Mouse (Mus musculus) effector memory CD4-positive, alpha-beta T cell, adult 5 months (primary cell): ENCODE results near the gene 2310022A10Rik. TPM values are rescaled to one million over a fixed set of nuclear protein-coding genes. Genes with fewer than 3 reads are reported as not detected.

Source experiments
- polyA plus RNA-seq: library from polyadenylated mRNA; unstranded; fragments of 100-300 nt; shearing (Covaris generic); gene quantifications from one replicate; pipeline ENCODE4 v1.2.1, GENCODE M21; 2017

2310022A10Rik gene
- polyA plus RNA-seq = 16.1 TPM

DNA sequence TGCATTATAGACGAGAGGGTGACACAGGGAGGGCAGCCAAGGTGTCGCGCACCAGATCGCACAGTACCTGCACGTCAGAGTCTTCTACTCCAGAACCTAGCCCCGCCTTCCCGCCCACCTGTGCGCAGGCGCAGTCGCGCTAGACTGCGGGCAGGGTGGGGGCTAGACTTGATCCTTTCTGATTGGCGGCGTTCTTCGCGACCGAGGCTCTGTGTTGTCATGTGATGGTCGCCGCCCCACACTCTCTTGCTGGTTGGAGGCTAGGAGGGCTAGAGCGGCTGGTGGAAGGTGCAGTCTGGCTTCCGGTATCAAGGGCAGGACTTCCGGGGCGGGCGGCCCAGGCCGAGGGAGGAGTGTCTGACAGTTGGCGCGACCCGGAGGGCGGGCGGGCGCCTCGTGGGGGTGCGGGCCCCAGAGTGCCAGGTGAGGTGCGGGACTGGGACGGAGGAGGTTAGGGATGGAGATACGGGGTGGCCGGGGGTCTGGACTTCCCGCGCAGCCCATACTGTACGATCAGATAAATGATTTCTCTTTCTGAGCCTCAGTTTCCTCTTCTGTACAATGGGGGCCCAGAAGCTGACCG lies at the start of gene 2310022A10Rik, which contains the start of gene Pld3:
2310022A10Rik (plus strand) TSS at position 303 of the 583 bp plus-strand sequence.
Pld3 (minus strand) TSS at position 288 of the 583 bp plus-strand sequence.

DNA sequence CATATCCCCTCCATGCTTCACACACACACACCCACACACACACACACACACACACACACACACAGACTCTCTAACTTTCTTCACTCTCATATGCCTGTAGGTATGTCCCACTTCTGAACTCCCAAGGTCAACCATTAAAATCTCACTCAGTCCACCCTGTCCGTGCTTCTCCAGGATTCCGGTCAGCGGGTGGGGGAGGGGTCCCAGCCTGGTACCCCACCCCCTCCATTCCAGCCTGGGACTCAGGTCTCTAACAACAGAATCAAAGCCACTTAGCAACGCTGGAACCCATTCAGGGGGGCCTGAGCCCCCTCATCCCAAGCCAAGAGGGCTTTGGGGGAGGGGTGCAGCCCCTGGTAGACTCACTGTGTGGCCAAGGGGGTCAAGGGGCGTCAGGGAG lies 30.1 kb upstream of the 2310022A10Rik start, which contains the start of gene Hipk4:
Hipk4 (plus strand) TSS at position 301 of the 400 bp plus-strand sequence.

DNA sequence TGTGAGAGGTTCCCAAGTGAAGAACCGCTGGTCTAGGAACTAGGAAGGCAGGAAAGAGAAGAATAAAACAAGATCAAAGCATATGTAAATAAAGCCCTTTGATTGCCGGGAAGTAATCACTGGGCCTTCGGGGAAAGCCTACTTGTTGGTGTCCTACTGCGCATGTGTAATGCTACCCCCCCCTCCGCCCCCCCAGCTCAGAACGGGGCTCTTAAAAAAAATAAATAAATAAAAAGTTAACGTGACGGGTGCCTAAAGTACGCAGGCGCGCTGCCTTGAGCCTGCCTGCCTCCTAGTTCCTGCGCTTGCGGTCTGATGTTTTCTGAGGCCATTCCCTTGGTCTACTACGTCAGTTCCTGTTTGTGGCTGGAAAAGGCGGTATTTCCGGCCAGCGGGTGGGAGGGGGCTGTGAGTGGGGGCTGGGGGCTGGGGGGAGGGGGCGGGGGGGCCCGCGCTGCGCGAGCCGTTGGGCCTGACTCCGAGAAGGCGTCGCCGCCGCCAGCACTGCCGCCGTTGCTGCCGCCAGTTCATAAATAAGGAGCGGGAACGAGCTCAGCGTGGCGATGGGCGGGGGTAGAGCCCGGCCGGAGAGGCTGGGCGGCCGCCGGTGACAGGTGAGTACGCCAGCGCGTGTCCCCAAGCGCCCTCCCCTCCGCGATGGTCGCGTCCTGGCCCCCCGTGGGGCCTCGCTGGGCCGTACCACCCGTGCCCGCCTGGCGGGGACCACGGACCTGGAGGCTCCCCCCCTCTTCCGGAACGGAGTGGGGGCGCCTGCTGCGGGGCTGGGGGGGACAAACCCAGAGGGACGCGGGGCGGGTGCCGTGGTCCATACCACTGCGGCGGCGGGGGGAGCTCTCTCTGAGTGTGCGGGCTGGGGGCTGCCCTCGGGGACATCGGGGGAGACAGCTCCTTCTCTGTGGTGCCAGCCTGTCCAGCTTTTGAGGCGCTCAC lies 38.5 kb downstream of the 2310022A10Rik start, which contains the start of gene Akt2:
Akt2 (plus strand) TSS at position 287 of the 951 bp plus-strand sequence.

Other genes with a start within 250 kb of the 2310022A10Rik start
- gene Ltbp4, start 215.5 kb upstream of the 2310022A10Rik start, polyA plus RNA-seq = 1.6 TPM
- 56.3 TPM for gene Shkbp1, start 197.2 kb upstream of the 2310022A10Rik start, polyA plus RNA-seq
- gene Gm20479, start 195.8 kb upstream of the 2310022A10Rik start, polyA plus RNA-seq = 1.1 TPM
- not detected for gene Sptbn4, start 105.5 kb upstream of the 2310022A10Rik start, polyA plus RNA-seq
- 5.3 TPM for gene Blvrb, start 105.3 kb upstream of the 2310022A10Rik start, polyA plus RNA-seq
- 21.2 TPM for gene Sertad3, start 79.5 kb upstream of the 2310022A10Rik start, polyA plus RNA-seq
- 124 TPM for gene Sertad1, start 66.3 kb upstream of the 2310022A10Rik start, polyA plus RNA-seq
- 0.20 TPM for gene Prx, start 53.9 kb upstream of the 2310022A10Rik start, polyA plus RNA-seq
- not detected for gene Hipk4, start 30.0 kb upstream of the 2310022A10Rik start, polyA plus RNA-seq
- 201 TPM for gene Pld3, start within 50 bp of the 2310022A10Rik start, polyA plus RNA-seq
- 99.9 TPM for gene Akt2, start 38.3 kb downstream of the 2310022A10Rik start, polyA plus RNA-seq
- not detected for gene Ttc9b, start 100.7 kb downstream of the 2310022A10Rik start, polyA plus RNA-seq
- gene Map3k10, start 121.4 kb downstream of the 2310022A10Rik start, polyA plus RNA-seq = 9.9 TPM
- 0.79 TPM for gene Zfp607b, start 136.1 kb downstream of the 2310022A10Rik start, polyA plus RNA-seq
- 6.8 TPM for gene Zfp60, start 178.2 kb downstream of the 2310022A10Rik start, polyA plus RNA-seq